Mouse (Mus musculus) cerebellum, adult 2 months (tissue): ENCODE results near the gene Psme1. TPM values are rescaled to one million over a fixed set of nuclear protein-coding genes. Genes with fewer than 3 reads are reported as not detected.
A peak's percentile ranks its signal among the peaks of the same experiment; 100 is the strongest.

ENCODE experiments used
- DNase-seq, 2 experiments: peaks; one replicate each; pipeline ENCODE4 v3.0.0; 2021
- H3K27ac ChIP-seq: fragments of 200-500 bp; 2 replicates; pipeline ENCODE4 v1.5.1; 2012; ENCODE audit warnings: low read length, control low read depth, inconsistent platforms; ENCODE audit not compliant: insufficient read depth
- H3K27me3 ChIP-seq: fragments of 200-500 bp; 2 replicates; pipeline ENCODE4 v1.6.1; 2012; ENCODE audit warnings: inconsistent platforms, mild to moderate bottlenecking, low read length, moderate library complexity; ENCODE audit not compliant: control insufficient read depth, insufficient read depth
- H3K4me1 ChIP-seq: fragments of 200-500 bp; 2 replicates; pipeline ENCODE4 v1.6.1; 2011; ENCODE audit warnings: low read length; ENCODE audit not compliant: control insufficient read depth, insufficient read depth
- H3K4me3 ChIP-seq: fragments of 200-500 bp; replicated peaks from 2 replicates; pipeline ENCODE3; 2011; ENCODE audit warnings: mild to moderate bottlenecking, low read depth, low read length, control low read depth; ENCODE audit not compliant: insufficient read depth
- CTCF ChIP-seq: fragments of 200-500 bp; IDR thresholded peaks from 2 replicates; pipeline ENCODE4 v1.5.1; 2011; ENCODE audit warnings: low read depth, mild to moderate bottlenecking, control low read depth, low read length, moderate library complexity, borderline replicate concordance; ENCODE audit not compliant: insufficient read depth
- POLR2A ChIP-seq: fragments of 200-500 bp; IDR thresholded peaks from 2 replicates; pipeline ENCODE4 v1.6.1; 2011; ENCODE audit warnings: low read length, control low read depth, borderline replicate concordance; ENCODE audit not compliant: insufficient read depth
- WGBS: fragments of 180-500 bp; shearing (Covaris S2); methylation state at CpG from one replicate; pipeline ENCODE4 v1.1.7; 2018; 5-methylcytosine and 5-hydroxymethylcytosine counted together
- polyA plus RNA-seq: library from polyadenylated mRNA; depleted of rRNA; stranded (reverse); fragments of >200 nt; gene quantifications from 2 replicates; pipeline ENCODE4 v1.2.3, GENCODE M21; 2012

The Psme1 gene
- polyA plus RNA-seq, 1 experiment, result 40.7 TPM

- H3K27me3 ChIP-seq, result no peaks in the 10 kb centered on the region
- peaks cover 4% of the 10 kb centered on the region; the same call in 1 of the 2 replicates for H3K4me1 ChIP-seq
- H3K27ac ChIP-seq, result no peak overlapping the region
- TF ChIP-seq CTCF (no peak), POLR2A (no peak)
- no peak overlapping the region for H3K4me3 ChIP-seq
- 85% methylated on average over 5 of the region's 5 CpGs for WGBS
- no peak for DNase-seq
These were observed 26.6 kb upstream of the Psme1 start for GRCm38 (mm10) chr14:55551347-55551746.

- TF ChIP-seq POLR2A, result no peak
- no peak for TF ChIP-seq CTCF
- Histone ChIP-seq H3K4me3 (no peak overlapping the region), H3K27ac (no peak overlapping the region), H3K4me1 (peaks cover 4% of the 10 kb centered on the region; the same call in 1 of the 2 replicates), H3K27me3 (no peaks in the 10 kb centered on the region)
- 88% methylated on average over 8 of the region's 8 CpGs for WGBS
- DNase-seq, result no peak
These were observed 26.1 kb upstream of the Psme1 start for GRCm38 (mm10) chr14:55551794-55552193.

GRCm38 (mm10) chr14:55554635-55555034 is 23.3 kb upstream of the Psme1 start:
- H3K4me1 ChIP-seq, result peaks cover 4% of the 10 kb centered on the region; the same call in 1 of the 2 replicates
- TF ChIP-seq CTCF (no peak), POLR2A (no peak)
- H3K27me3 ChIP-seq, result no peaks in the 10 kb centered on the region
- H3K4me3 ChIP-seq, result no peak overlapping the region
- H3K27ac ChIP-seq, result no peak overlapping the region
- no peak for DNase-seq

GRCm38 (mm10) chr14:55555788-55556187 is 22.1 kb upstream of the Psme1 start:
- no peaks in the 10 kb centered on the region for H3K27me3 ChIP-seq
- no peak for DNase-seq
- no peak overlapping the region for H3K27ac ChIP-seq
- WGBS, result 82% methylated on average over 3 of the region's 3 CpGs
- H3K4me3 ChIP-seq, result no peak overlapping the region
- no peaks in the 10 kb centered on the region for H3K4me1 ChIP-seq
- TF ChIP-seq CTCF (no peak), POLR2A (no peak)

GRCm38 (mm10) chr14:55557003-55557402 is 20.9 kb upstream of the Psme1 start:
- 25% methylated on average over 5 of the region's 5 CpGs for WGBS

GRCm38 (mm10) chr14:55557587-55557986 is 20.3 kb upstream of the Psme1 start:
- Histone ChIP-seq H3K27ac (no peak overlapping the region), H3K4me3 (no peak overlapping the region), H3K27me3 (no peaks in the 10 kb centered on the region), H3K4me1 (peaks cover 5% of the 10 kb centered on the region; the same call in 1 of the 2 replicates)
- WGBS, result 93% methylated on average over 3 of the region's 3 CpGs
- no peak for DNase-seq
- TF ChIP-seq POLR2A (no peak), CTCF (no peak)

More at GRCm38 (mm10) chr14:55557003-55557402, 20.9 kb upstream of the Psme1 start:
- H3K27ac ChIP-seq, result no peak overlapping the region
- no peak overlapping the region for H3K4me3 ChIP-seq
- peaks cover 4% of the 10 kb centered on the region; the same call in 1 of the 2 replicates for H3K4me1 ChIP-seq
- TF ChIP-seq POLR2A (no peak), CTCF (peak; percentile 87)
- DNase-seq, result peak; percentile 74 to 80
- no peaks in the 10 kb centered on the region for H3K27me3 ChIP-seq

- Histone ChIP-seq H3K4me1 (peaks cover 5% of the 10 kb centered on the region; the same call in 1 of the 2 replicates), H3K27me3 (no peaks in the 10 kb centered on the region), H3K4me3 (no peak overlapping the region), H3K27ac (no peak overlapping the region)
- WGBS, result 53% methylated on average over 6 of the region's 6 CpGs
- DNase-seq, result no peak
- TF ChIP-seq POLR2A (no peak), CTCF (no peak)
These were observed 19.0 kb upstream of the Psme1 start for GRCm38 (mm10) chr14:55558740-55559448.

- peak; percentile 93 to 94 for DNase-seq
- H3K4me3 ChIP-seq, result peak within 1 kb of the TSS; percentile 84
- H3K4me1 ChIP-seq, result peaks cover 5% of the 10 kb centered on the region; the same call in 1 of the 2 replicates
- WGBS, result under 1% methylated on average over 27 of the region's 27 CpGs
- peak within 1 kb of the TSS; percentile 93 for H3K27ac ChIP-seq
- TF ChIP-seq CTCF (no peak; the same call in 1 of the 2 replicates), POLR2A (0 out of 2 replicates have a peak, but pooled peaks have one; percentile 49)
- H3K27me3 ChIP-seq, result no peaks in the 10 kb centered on the region
These were observed 18.1 kb upstream of the Psme1 start, which contains the start of gene Dcaf11 for GRCm38 (mm10) chr14:55559799-55560201. Gene Dcaf11 (plus strand): TSS chr14:55560006.
